Mouse (Mus musculus) 3134 (cell line): Measurements from ENCODE around the gene Fam205c.

Source experiments
- DNase-seq: peaks from one replicate; pipeline ENCODE4 v3.0.0-alpha.2; 2011; ENCODE audit warnings: low spot score; ENCODE audit not compliant: insufficient read length; ENCODE audit errors: extremely low read depth

The Fam205c gene

DNA sequence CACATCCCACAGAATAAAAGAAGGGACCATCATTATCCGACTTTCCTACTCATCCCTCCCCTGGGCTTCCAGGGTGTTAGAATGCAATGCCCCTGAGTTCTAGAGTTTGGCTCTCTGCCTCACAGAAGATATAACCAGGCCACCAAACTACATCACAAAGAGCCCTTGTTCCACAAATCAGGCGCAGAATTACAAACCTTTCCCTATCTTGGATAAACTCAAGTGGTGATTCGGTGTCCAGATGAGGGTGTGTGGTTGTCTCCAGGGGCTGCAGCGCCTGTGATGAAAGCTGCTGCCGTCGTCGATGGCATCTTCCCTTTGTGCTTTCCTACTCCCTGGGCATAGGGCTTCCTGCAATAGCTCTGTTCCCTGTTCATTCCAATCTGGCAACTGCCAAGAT is at the start of gene Fam205c:
Gene Fam205c, minus strand, starts transcription at position 101 of the 400 bp plus-strand sequence.
- DNase-seq, result no peak

DNA sequence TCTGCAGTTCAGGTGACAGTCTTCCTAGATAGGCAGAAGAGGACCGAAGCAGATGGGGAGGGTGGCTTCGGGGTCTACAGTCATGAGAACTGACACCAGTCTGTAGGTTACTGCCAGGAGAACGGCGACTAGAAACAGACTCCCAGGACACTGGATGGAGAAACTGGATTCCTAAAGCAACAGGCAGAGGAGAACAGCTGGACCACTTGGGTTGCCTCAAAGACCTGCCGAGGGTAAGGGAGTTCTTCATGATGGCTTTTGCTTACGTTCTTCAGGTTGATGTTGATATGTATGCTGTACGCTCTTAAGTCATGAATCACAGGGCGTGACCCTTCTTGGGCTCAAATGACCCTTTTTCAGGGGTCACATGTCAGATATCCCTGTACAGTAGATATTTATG is 48.4 kb upstream of the Fam205c start:
- no peak for DNase-seq

DNA sequence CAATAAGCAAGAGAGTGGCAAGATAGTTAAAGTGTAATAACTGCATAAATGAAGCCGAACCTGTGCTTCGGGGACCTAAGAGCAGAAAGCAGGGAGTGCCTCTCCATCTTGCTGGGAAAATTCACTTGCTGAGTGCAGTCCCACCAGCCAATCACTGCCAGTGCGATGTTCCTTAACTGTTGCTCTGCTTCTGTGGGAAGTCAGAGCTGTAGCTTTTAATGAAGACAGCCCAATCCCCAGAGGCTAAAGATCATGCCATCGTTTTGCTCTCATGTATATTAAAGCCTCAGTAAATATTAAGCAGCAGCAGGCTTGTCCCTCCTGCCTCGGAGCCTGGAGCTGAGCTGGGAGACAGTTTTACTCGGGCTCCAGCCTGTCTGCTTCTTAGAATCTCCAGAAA is 48.0 kb upstream of the Fam205c start:
- no peak for DNase-seq

DNA sequence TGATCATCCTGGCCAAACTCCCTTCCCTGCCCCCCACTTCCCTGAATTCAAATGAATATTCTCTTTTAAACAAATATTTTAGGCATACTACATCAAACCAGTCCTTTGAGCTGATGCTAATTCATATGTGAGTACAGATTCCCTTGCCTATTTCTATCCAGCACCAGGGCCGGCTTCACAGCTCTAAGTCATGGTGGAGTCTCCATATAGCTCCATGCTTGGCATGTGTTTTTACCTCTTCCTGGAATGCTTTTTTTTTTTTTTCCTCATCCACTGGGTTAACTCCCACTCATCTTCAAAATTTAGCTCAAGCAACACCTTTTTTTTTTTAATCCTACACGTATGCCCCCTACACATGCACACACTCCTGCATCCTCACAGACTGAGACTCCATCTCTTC is 47.5 kb upstream of the Fam205c start:
- DNase-seq, result no peak

DNA sequence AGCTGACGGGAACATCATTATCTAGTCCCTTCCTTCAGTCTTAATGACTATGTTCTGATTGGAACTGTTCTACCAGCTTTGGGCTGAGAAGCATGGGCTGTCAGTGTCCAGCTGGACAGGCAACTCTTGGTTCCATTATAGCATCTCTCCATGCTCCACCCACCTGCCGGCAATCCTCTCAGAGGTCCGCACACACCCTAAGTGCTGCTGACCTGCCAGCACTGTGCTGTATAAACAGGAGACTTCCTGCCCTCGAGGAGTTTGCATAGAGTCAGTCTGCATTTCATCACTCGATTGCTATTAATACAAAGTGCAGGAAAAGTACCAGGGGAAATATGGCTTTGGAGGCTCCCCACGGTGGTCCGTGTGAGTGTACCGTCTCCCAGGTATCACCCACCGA is 46.7 kb upstream of the Fam205c start:
- DNase-seq, result no peak

DNA sequence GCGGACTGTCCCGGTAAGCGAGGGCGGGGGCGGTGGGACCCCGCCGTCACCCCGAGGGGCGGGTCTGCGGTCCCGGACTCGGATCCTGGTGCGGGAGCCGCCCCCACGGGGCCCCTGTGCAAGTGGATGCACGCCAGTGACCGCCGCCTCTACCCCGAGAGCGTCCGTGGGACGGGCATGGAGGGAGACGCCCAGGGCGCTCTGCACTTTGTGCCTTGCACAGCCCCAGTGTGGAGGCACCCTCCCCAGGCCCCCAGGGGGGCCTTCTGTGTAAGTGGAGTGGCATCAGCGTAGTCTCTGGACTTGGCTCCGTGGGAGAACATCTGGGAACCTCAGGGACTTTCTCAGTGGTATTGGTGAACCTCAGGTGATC is 43.4 kb upstream of the Fam205c start:
- no peak for DNase-seq

DNA sequence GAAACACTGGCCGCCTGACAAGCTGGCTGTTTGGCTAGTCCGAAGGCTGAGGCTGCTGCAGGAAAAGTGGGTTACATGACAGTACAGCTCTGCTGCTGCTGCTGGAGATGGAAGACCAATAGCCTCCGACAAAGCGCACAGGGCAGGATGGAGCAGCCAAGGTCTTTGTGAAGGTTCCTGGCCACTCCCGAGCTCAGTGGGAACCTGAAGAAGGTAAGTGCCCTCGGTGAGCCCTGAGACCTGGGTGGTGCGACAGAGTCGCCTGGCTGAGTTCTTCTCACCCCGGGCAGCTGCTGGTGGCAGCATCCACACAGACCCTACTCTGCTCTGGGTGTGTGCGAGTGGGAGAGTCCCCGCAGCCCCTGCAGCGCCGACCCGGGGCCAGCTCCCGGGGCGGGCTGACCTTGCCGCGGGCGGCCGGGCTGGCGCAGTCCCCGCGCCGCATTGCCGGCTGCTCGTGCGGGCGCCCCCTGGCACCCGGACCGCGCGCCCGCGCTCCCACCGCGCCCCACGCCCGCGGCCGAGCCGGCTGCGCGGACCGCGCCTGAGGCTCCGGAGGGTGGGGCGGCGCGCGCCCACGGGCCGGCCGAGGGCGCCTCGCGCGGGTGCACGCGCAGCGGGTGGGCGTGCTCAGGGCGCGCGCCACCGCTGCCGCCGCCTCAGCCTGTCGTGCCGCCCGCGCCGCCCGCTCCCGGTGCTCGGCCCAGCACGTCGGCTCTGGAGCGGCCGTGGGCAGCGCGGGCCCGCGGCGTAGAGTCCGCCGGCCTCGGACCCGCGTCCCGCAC is 42.8 kb upstream of the Fam205c start, which contains the start of gene Phf24:
Gene Phf24, plus strand, starts transcription at position 44 of the 785 bp plus-strand sequence.
- DNase-seq, result no peak

DNA sequence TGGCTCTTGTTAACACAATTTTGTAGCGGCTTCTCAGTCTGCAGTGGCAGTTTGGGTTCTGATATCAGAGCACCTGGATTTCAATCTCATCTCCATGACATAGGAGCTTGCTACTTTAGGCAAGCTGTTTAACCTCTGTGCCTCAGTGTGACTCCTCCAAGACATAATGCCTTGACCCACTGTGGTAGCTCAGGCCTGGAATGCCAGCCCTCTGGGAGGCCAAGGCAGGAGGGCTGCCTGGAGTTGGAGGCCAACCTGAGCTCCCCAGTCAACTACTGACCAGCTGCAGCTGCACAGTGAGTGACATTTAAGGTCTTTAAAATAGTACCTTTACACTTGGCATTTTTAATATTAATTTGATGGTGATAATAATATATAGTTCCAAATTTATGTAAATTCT is 41.9 kb upstream of the Fam205c start:
- DNase-seq, result no peak

DNA sequence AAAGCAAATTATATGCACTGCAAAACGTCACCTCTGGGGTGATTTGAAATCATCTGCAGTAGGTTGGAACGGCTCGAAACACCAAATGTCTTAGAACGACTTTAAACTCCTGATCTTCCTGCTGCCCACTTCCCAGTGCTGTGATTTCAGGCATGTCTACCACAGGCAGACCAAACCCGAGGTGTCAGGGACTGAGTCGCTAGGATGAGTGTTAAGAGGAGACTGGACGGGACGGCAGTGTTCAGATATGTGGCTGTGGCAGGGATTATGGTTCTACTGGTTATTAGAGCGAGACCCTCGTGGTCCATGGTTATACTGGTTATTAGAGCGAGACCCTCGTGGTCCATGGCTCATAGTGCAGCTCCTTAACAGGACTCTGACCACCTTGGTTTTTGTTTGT is 41.3 kb upstream of the Fam205c start:
- no peak for DNase-seq

DNA sequence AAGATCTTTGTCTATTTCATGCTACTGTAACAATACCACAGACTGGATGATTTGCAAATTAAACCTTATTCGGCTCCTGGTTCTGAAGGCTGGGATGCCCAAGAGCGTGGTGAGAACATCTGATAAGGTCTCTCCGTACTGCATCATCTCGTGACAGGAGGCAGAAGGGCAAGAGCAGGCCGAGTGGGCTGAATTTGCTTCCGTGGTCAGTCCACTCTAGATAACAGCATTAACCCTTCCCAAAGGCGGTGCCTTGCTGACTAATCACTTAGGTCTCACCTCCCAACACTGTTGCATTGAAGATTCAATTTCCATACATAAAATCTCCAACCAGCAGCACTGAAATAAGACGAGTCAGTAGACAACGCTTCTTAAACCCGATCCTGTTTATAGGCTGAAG is 39.4 kb upstream of the Fam205c start:
- no peak for DNase-seq

DNA sequence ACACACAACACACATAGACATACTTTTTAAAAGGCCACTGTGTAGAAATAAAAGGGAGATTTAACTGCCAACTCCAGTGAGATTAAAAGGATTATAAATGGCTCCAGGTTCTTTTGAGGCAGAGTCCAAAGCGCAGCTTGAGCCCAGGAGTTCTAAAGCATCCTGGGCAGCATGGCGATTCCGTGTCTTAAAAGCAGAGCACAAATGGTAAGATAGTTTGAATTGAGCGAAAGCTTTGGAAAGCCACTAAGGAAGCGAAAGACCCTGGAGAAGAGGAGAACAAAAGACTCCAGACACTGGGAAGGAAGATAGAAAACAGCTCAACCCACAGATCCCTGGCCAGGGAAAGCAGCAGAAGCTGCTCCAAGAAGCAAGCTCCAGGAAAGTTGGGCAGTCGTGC is 30.9 kb upstream of the Fam205c start:
- DNase-seq, result no peak

DNA sequence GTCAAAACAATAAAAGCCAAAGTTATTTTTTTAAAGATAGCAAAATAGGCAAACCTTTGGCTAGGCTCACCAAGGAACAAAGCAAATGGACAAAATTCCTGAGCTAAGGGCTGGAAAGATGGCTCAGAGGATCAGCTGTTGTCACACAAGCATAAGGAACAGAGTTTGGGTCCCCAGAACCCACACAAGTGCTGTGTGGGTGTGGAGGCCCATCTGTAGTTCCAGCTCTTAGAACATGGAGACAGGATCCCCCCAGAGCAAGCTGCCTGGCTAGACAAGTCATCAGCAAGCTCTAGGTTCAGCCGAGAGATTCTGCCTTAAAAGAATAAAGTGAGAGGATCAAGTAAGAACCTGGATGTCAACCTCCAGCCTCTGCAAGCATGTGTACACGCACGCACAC is 30.5 kb upstream of the Fam205c start:
- no peak for DNase-seq

DNA sequence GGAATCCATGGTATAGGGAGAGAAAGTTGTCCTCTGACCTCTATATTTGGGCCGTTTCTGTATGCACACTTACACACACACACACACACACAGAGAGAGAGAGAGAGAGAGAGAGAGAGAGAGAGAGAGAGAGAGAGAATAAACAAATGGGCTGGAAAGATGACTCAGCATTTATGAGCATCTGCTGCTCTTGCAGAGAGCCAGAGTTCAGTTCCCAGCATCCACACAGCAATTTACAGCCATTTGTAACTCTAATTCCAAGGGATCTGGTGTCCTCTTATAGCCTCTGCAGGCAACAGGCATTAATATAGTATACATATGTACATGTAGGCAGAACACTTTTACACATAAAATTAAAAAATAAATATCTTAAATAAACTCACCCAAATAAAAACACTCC is 29.9 kb upstream of the Fam205c start:
- DNase-seq, result no peak

DNA sequence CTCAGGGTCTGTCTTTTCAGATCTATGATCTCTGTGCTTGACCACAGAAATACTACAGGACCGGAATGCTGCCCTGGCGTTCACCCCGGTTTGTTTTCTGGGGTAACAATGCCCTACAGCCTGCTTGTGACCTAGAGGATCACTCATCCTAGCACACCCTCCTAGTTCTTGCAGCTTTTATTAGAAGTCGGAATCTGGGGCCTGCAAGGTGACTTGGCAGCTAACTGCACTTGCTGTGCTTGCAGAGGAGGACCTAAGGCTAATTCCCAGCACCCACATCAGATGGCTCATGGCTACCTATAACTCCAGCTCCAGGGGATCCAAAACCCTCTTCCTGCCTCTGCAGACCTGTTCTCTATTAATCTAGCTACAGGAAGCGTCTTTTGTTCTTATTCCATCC is 28.7 kb upstream of the Fam205c start:
- DNase-seq, result no peak

DNA sequence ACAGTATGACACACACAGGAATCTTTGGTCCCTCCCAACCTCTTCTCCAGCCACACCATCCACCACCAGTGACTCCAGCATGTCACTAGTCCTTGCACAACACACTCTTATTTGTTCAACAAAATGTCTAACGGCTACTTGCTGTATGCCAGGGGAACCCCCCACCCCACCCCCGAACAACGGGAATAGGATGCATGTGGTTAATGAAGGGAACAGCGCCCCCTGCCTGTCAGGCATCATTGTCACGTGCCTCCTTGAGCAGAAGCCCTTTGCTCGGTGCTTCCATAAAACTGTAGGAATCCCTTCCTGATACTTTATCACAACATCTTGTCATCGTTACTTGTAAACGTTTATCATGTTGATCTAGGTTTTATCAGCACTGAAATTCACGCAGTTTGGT is 28.1 kb upstream of the Fam205c start:
- DNase-seq, result no peak

DNA sequence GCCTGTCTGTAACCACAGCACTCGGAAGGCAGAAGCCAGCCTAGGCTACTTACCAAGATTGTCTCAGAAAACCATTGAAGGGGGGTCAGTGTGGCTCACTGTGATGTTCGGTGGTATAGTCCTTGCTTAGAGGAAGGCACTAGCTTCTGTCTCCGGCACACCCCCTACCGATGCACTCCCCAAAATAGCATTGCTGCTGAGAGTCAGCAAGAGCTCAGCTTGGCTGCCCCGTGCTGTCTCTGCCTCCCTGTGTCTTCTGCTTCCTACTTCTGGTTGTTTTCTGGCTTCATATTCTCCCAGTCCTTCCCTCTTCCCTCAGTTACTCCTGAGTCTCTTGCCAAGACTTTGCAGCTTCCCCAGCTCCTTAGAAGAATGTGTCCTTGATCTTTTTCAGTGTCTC is 26.8 kb upstream of the Fam205c start:
- no peak for DNase-seq

DNA sequence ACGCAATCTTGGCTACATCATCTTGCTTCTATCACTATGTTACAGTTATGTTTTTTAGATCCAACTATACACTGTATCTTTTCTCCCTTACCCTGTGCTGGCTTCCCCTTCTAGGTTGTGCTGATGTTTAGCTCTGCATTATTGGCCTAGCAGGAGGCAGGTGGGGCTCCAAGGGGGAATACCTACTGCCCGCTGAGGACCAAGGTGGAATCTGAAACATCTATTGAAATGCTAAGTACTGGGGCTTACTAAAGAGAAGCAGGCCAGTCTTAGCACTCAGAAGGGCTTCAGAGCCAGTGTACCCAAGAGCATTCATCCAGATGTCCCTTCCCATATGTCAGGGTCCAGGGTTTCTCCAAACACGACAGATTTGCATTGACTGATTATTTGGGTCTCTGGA is 24.9 kb upstream of the Fam205c start:
- DNase-seq, result no peak

DNA sequence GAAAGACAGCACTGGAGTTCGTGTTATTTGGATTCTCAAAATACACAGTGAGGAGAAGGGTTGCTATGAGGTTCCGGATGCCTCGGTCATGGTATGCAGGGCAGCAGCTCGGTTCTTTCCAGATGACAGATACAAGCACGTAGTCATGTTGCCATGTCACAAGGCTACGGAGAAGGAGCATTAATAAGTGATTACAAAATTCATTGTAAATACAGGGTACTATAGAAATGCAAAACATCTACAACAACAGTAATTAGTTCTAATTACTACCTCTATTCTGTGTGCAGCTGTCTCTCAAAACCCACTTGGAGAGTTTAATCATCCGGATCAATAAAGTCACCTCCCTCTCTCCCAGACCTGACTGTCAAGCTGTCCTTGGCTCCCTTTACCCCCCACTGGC is 21.1 kb upstream of the Fam205c start:
- no peak for DNase-seq

DNA sequence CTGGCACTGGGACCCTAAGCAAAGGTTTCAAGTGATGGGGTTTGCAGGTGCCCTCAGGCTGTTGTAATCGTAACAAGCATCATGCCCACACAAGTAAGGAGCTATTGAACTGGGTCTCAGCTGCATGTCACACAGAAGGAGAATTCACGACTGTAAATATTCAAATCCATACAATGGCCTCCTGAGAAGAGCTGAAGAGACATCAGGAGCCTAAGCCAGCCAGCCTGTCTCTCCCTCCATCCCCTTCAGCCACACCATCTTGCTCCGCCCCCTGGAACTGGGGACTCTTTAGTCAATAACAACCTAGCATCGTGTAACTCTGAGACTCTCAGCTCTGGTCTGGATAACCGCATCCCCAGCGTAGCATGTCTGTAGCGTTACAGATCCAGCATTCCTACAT is 17.1 kb upstream of the Fam205c start:
- DNase-seq, result no peak

DNA sequence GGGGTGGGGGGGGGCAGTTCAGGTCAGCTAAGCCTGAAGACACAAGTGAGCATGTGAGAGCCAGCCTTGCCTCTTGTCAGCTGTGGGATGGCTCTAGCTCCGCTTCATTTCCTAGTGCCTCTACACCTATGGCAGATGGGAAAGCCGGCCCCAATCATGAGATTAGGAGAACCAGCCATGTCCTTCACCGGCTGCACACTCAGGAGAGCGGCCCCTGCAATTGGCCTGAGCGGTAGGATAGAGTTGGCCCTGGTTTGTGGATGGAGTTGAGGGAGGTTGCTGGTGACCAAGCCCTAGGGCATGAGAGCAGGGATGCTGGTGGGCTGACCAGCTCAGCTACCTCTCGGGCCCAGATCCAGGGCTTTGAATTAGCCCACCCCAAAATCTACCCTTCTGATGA is 14.8 kb upstream of the Fam205c start:
- DNase-seq, result no peak

DNA sequence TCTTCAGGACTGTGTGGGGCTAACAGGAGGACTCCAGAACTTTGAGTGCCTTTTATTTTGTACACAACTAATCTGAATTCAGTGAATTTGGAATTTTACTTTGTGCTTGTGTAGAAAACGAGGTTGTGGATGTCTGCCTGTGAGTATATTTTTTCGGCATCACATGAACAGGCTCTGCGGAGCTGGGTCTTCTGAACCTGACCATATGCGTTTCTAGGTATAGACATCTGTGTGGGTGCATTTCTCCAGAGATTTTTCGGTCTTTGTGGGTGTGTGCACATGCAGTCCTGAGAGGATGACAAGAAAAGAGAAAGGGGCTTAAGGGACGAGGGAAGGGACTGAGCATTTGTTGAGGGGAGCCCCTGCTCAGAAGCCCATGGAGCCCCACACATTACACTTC is 12.9 kb upstream of the Fam205c start:
- no peak for DNase-seq

DNA sequence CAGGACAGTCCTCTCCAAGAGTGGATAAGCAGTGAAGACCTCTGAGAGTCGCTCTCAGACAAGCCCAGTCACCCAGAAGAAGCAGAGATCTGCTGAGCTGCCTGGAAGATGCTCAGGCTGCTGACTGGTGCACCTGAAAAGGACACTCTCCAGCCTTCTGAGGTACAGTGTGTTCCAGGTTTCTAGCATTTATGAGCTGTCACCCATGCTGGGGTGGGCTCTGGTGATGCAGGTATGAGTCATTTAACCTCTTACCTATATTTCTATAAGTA is 6.6 kb upstream of the Fam205c start:
- DNase-seq, result no peak
